Mouse (Mus musculus): ENCODE data around the gene Cacng7. TPM values are rescaled to one million over a fixed set of nuclear protein-coding genes. Genes with fewer than 3 reads are reported as not detected.
"Not testable (repeated sequence)": the region's sequence is repeated elsewhere in the genome, so short reads cannot be mapped to it uniquely, and the experiment has no call there.

The Cacng7 gene
- total RNA-seq, 2 experiments from 2014 or later: 17.7 to 20.9 TPM

- no peak for DNase-seq (ENCODE audit: low spot score in 2 of 2)
Observed at GRCm38 (mm10) chr7:3387761-3388160, 55.0 kb downstream of the Cacng7 start.

DNA sequence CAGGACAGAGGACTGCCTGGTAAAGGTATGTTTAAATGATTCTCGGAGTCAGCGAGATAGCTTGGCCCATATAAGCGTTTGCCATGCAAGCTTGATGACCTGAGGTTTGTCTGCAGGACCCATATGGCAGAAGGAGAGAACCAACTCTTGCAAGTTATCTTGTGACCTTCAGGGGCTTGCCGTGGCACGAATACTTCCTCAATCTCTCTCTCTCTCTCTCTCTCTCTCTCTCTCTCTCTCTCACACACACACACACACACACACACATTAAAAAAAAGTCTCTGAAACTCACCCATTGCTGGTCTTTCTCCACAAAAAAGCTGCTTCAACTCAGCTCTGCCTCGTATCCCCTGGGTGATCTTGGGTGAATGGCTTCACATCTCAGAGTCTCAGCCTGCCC lies 56.1 kb downstream of the Cacng7 start:
- no peak for DNase-seq (ENCODE audit: low spot score in 2 of 2)

- DNase-seq (ENCODE audit: low spot score in 2 of 2): peak in 1 of 2 experiments; percentile 26
Observed at GRCm38 (mm10) chr7:3389444-3390412, 57.0 kb downstream of the Cacng7 start.

DNA sequence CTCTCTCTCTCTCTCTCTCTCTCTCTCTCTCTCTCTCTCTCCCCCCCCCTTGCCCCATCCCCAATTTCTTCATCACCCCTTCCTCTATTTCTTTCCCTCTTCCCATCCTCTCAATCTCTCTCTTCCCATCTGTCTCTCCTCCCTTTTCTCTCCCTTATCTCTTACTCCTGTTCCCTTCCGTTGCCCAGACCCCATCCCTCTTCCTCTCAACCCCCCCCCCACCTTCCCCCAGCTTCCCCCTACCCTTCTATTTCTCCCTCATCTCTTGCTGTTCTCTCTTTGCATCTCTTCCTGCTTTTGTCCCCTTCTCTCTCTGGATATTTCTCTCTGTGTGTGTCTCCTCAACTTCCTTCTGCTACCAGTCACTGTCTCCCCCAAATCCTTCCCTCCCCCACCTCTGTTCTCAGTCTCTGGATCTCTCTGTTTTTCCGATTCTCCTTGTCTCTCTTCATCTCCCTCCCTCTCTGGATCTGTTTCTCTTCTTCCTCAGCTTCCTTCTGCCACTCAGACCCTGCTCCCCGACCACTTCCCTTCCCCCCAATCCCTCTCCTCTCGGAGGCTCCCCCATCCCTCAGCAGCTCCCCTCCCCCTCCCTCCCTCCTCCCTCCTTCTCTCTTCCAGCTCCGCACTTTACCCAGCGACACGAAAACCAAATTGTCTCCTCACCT lies 57.8 kb downstream of the Cacng7 start, which contains the start of gene Cacng8:
Cacng8 (plus strand) TSS at position 271 of the 668 bp plus-strand sequence.
- no peak for DNase-seq (ENCODE audit: low spot score in 2 of 2)

DNA sequence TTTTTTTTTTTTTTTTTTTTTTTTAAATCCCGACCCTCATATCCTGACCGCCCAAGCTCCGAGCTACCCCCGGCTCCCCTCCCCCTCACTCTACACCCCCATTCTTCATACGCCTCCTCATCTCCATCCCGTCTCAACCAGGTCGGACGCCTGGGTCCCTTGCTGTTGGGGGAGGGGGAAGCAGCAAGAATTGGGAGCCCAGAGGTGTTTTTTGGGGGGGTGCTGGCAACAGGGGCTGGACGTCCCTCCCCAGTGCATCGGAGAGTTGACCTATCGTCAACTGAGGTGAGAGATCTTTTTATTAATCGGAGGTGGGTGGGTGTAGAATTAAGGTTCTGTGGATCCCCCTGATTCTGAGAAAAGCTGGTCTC lies 58.3 kb downstream of the Cacng7 start:
- DNase-seq (ENCODE audit: low spot score in 2 of 2): no peak

GRCm38 (mm10) chr7:3391809-3392208 lies 59.1 kb downstream of the Cacng7 start:
- DNase-seq (ENCODE audit: low spot score in 2 of 2): no peak

DNA sequence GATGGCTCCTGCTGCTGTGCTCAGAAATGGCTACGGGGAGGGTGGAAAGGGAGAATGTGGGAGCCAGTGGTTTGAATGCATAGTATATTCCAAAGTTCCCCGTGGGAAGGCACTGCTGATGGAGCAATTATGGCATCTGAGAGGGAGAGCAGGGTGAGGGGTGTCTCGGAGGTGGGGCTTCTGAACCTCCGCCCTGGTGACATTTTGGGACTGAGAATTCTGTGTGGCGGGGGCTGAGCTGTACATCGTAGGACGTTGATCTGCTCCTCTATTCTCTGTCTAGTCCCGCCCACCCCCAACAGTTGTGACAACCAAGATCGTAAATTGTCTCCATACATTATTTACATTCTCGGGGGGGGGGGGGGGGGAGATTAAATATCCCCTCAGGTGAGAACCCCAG lies 64.6 kb downstream of the Cacng7 start:
- DNase-seq (ENCODE audit: low spot score in 2 of 2): no peak

DNA sequence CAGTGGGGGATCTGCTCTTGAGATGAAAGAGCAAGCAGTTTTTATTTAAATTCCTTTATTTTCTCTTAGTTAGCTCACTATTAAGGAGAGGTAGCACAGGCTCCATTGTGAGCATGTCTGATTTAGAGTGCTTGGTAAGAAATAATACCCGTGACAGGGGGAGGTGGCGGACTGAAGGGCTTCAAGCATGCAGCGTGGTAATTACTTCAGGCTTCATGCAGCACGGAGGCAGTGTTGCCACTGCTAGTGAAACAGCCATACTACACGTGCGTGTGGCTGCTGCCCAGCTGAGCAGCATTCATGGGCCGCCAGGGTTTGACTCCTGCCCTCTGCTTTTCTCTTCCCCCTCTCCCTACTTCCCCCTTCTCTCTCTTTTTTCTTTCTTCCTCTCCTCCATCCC lies 65.0 kb downstream of the Cacng7 start:
- no peak for DNase-seq (ENCODE audit: low spot score in 2 of 2)

DNA sequence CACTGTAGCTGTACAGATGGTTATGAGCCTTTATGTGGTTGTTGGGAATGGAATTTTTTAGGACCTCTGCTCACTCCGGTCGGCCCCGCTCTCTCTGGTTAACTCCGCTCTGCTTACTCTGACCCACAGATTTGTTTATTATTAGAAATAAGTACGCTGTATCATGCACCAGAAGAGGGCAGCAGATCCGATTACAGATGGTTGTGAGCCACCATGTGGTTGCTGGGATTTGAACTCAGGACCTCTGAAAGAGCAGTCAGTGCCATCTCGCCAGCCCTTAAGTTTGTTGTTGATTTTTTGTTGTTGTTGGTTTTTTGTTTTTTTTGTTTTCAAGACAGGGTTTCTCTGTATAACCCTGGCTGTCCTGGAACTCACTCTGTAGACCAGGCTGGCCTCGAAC lies 65.6 kb downstream of the Cacng7 start:
- not testable (repeated sequence) for DNase-seq (ENCODE audit: low spot score in 2 of 2)

- DNase-seq (ENCODE audit: low spot score in 2 of 2): no peak
Observed at GRCm38 (mm10) chr7:3399937-3400336, 67.2 kb downstream of the Cacng7 start.

DNA sequence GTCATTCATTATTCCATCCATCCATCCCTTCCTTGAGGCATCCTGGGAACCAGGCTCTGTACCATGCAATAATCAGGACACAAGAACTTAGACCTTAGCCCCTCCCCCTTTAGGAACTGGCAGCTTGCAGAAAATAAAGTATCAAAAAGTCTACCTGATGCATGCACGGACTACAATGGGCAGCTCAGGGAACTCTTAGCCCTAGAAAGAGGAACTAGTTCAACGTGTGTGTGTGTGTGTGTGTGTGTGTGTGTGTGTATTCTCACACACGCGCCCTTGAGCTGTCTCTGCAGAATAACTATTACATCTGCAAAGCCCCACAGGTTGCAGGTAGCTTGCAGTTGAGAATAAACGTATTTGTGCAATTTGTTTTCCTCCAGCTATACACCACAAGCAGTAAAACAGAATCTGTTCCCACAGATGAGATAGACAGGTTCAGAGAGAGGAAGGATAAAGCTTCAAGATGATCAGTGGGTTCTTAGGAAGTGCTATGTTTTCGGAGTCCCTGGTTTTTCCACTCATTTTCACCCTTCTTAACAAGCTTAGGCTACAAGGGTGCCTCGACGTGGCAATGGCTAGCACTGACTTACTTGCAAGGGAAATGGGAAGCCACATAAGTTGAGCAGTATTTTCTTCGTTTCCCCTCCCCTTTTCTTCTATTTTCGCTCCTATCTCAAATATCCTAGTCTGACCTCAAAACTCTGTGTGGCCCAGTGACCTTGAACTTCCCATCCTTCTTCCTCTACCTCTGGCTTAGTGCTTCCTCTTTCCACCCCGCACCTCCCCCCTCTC lies 77.2 kb downstream of the Cacng7 start:
- no peak for DNase-seq (ENCODE audit: low spot score in 2 of 2)

- no peak for DNase-seq (ENCODE audit: low spot score in 2 of 2)
Observed at GRCm38 (mm10) chr7:3411160-3411941, 78.6 kb downstream of the Cacng7 start.

GRCm38 (mm10) chr7:3412036-3412435 lies 79.3 kb downstream of the Cacng7 start:
- no peak for DNase-seq (ENCODE audit: low spot score in 2 of 2)

GRCm38 (mm10) chr7:3414888-3415287 lies 82.1 kb downstream of the Cacng7 start:
- peak; percentile 11 to 14 for DNase-seq (ENCODE audit: low spot score in 2 of 2)

DNA sequence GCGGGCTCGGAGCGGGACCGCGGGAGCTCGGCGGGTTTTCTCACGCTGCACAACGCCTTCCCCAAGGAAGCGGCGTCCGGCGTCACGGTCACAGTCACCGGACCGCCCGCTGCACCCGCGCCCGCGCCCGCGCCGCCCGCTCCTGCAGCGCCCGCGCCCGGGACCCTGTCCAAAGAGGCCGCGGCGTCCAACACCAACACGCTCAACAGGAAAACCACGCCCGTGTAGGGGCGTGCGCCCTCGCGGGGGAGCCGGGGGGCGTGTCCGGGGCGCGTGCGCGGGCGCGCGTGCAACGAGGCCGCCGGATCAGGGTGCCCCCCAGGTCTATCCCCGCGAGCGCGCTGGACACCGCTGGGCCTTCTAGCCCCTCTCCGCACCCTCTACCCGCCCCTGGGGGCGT lies 82.6 kb downstream of the Cacng7 start:
- DNase-seq (ENCODE audit: low spot score in 2 of 2): peak; percentile 33

Small RNAs within 50 kb of the gene (microRNA-seq; reads per million reads assigned to microRNA genes)
- gene Gm23450: 40.2 reads per million, percentile 36 among the genes with 10 or more reads in this experiment

Other genes starting within 250 kb of the Cacng7 start
- not detected for gene AU018091, start 163.8 kb upstream of the Cacng7 start, total RNA-seq (2021)
- gene Nlrp12, start 83.2 kb upstream of the Cacng7 start, total RNA-seq (2021): under 1 TPM; 0.08 to 0.23 TPM
- gene Myadm, start 43.9 kb upstream of the Cacng7 start, total RNA-seq (2021): 100 to 1,000 TPM in 1 of 2 experiments, 10 to 100 TPM in 1; 98.5 to 107 TPM
- 1 to 10 TPM; 2.1 to 2.5 TPM for gene Prkcg, start 43.8 kb upstream of the Cacng7 start, total RNA-seq (2021)
- gene Cacng8, start 57.7 kb downstream of the Cacng7 start, total RNA-seq (2021): 1 to 10 TPM; 4.1 to 6.2 TPM
- gene Cacng6, start 91.2 kb downstream of the Cacng7 start, total RNA-seq (2021): 1 to 10 TPM in 1 of 2 experiments, under 1 TPM in 1; 0.39 to 1.5 TPM
- 1 to 10 TPM in 1 of 2 experiments, not detected in 1; 1.0 TPM for gene Tarm1, start 169.7 kb downstream of the Cacng7 start, total RNA-seq (2021)

Data from adrenal gland, postnatal 4 days (tissue).